Mouse (Mus musculus) cortical plate, adult 2 months (tissue): ENCODE results near the gene Capn8.

Experiments
- CTCF ChIP-seq: fragments of 200-500 bp; IDR thresholded peaks from 2 replicates; pipeline ENCODE4 v1.5.1; 2011; ENCODE audit warnings: mild to moderate bottlenecking, control low read depth, low read length; ENCODE audit not compliant: insufficient read depth; ENCODE audit errors: extremely low read depth
- POLR2A ChIP-seq: fragments of 200-500 bp; IDR thresholded peaks from 2 replicates; pipeline ENCODE4 v1.6.1; 2011; ENCODE audit warnings: mild to moderate bottlenecking, low read length, control low read depth; ENCODE audit not compliant: insufficient read depth; ENCODE audit errors: extremely low read depth

DNA sequence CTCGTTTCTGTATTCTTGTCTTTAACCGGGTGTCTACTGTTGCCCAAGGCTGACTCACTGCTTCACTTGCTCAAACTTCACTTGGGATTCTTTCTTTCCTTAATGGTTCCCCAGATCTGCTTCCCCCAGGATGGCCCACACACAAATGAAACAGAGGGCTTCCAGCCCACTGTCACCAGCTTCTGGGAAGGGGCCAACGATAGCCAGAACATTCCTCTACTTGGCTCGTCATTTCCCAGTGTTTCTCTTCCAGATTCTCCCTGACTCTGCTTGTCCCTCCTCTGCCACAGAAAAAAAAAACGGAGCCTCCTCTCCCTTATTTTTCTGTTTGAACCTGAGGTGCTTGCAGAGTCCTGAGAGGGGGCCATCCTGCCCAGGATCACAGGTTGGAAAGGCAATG, 45.5 kb upstream of the Capn8 start:
- TF ChIP-seq POLR2A (no peak), CTCF (no peak)
